Mouse (Mus musculus): ENCODE results near the gene Mrpl53. TPM values are rescaled to one million over a fixed set of nuclear protein-coding genes. Genes with fewer than 3 reads are reported as not detected.

Mrpl53 gene
- polyA plus RNA-seq, 2 experiments, result 101 to 124 TPM

GRCm38 (mm10) chr6:83145209-83145608, 36.4 kb downstream of the Mrpl53 start:
- no peak for ATAC-seq (ENCODE audit: low FRiP score, low read depth)
- no peak overlapping the region for H3K4me2 ChIP-seq (replicated peaks; ENCODE audit: low read depth, low read length, severe bottlenecking)
- H3K9ac ChIP-seq (ENCODE audit: low read depth, low read length, severe bottlenecking), result no peak overlapping the region
- H3K27me3 ChIP-seq (ENCODE audit: control insufficient read depth, insufficient read depth, low read length), result no peaks in the 10 kb centered on the region
- H3K4me1 ChIP-seq (ENCODE audit: control insufficient read depth, insufficient read depth, low read length), result peaks cover 15% of the 10 kb centered on the region
- 85% methylated on average over 2 of the region's 2 CpGs for WGBS
- TF ChIP-seq POLR2A (IDR thresholded peaks at IDR 0.05; ENCODE audit: borderline replicate concordance, extremely low read depth, insufficient read depth, insufficient read length), result no peak
- H3K27ac ChIP-seq (replicated peaks; ENCODE audit: low read depth, low read length), result no peak overlapping the region
- H3K4me3 ChIP-seq (replicated peaks; ENCODE audit: low read length), result no peak overlapping the region
- DNase-seq (ENCODE audit: low spot score), result no peak
- peaks cover 53% of the 10 kb centered on the region for H3K36me3 ChIP-seq (ENCODE audit: control insufficient read depth, insufficient read depth, low read length)
- H3K9me3 ChIP-seq (ENCODE audit: control insufficient read depth, low read length), result no peaks in the 10 kb centered on the region

- DNase-seq (ENCODE audit: low spot score) (no peak), ATAC-seq (ENCODE audit: low FRiP score, low read depth) (no peak)
- Histone ChIP-seq H3K36me3 (ENCODE audit: control insufficient read depth, insufficient read depth, low read length) (peaks cover 59% of the 10 kb centered on the region), H3K9me3 (ENCODE audit: control insufficient read depth, low read length) (no peaks in the 10 kb centered on the region), H3K9ac (ENCODE audit: low read depth, low read length, severe bottlenecking) (peak overlapping the region; percentile 25; the same call in 1 of the 2 replicates), H3K4me2 (replicated peaks; ENCODE audit: low read depth, low read length, severe bottlenecking) (no peak overlapping the region), H3K4me3 (replicated peaks; ENCODE audit: low read length) (no peak overlapping the region), H3K27ac (replicated peaks; ENCODE audit: low read depth, low read length) (no peak overlapping the region), H3K4me1 (ENCODE audit: control insufficient read depth, insufficient read depth, low read length) (peaks cover 15% of the 10 kb centered on the region), H3K27me3 (ENCODE audit: control insufficient read depth, insufficient read depth, low read length) (no peaks in the 10 kb centered on the region)
- no peak for TF ChIP-seq POLR2A (IDR thresholded peaks at IDR 0.05; ENCODE audit: borderline replicate concordance, extremely low read depth, insufficient read depth, insufficient read length)
- WGBS, result 54% methylated on average over 8 of the region's 9 CpGs
These were observed 37.0 kb downstream of the Mrpl53 start for GRCm38 (mm10) chr6:83145805-83146204.

GRCm38 (mm10) chr6:83147280-83147679, 38.4 kb downstream of the Mrpl53 start:
- H3K9ac ChIP-seq (ENCODE audit: low read depth, low read length, severe bottlenecking), result no peak overlapping the region
- no peak overlapping the region for H3K4me3 ChIP-seq (replicated peaks; ENCODE audit: low read length)
- DNase-seq (ENCODE audit: low spot score) (no peak), ATAC-seq (ENCODE audit: low FRiP score, low read depth) (no peak)
- H3K4me1 ChIP-seq (ENCODE audit: control insufficient read depth, insufficient read depth, low read length), result peaks cover 6% of the 10 kb centered on the region
- H3K4me2 ChIP-seq (replicated peaks; ENCODE audit: low read depth, low read length, severe bottlenecking), result no peak overlapping the region
- WGBS, result 52% methylated on average over 6 of the region's 7 CpGs
- TF ChIP-seq POLR2A (IDR thresholded peaks at IDR 0.05; ENCODE audit: borderline replicate concordance, extremely low read depth, insufficient read depth, insufficient read length), result no peak
- H3K27me3 ChIP-seq (ENCODE audit: control insufficient read depth, insufficient read depth, low read length), result no peaks in the 10 kb centered on the region
- H3K36me3 ChIP-seq (ENCODE audit: control insufficient read depth, insufficient read depth, low read length), result peaks cover 72% of the 10 kb centered on the region
- H3K27ac ChIP-seq (replicated peaks; ENCODE audit: low read depth, low read length), result no peak overlapping the region
- no peaks in the 10 kb centered on the region for H3K9me3 ChIP-seq (ENCODE audit: control insufficient read depth, low read length)

GRCm38 (mm10) chr6:83151721-83152120, 42.9 kb downstream of the Mrpl53 start:
- no peak overlapping the region for H3K27ac ChIP-seq (replicated peaks; ENCODE audit: low read depth, low read length)
- DNase-seq (ENCODE audit: low spot score), result no peak
- 52% methylated on average over 7 of the region's 8 CpGs for WGBS
- ATAC-seq (ENCODE audit: low FRiP score, low read depth), result no peak
- H3K9me3 ChIP-seq (ENCODE audit: control insufficient read depth, low read length), result no peaks in the 10 kb centered on the region
- no peak for TF ChIP-seq POLR2A (IDR thresholded peaks at IDR 0.05; ENCODE audit: borderline replicate concordance, extremely low read depth, insufficient read depth, insufficient read length)
- H3K4me3 ChIP-seq (replicated peaks; ENCODE audit: low read length), result no peak overlapping the region
- no peaks in the 10 kb centered on the region for H3K27me3 ChIP-seq (ENCODE audit: control insufficient read depth, insufficient read depth, low read length)
- no peak overlapping the region for H3K9ac ChIP-seq (ENCODE audit: low read depth, low read length, severe bottlenecking)
- H3K4me1 ChIP-seq (ENCODE audit: control insufficient read depth, insufficient read depth, low read length), result 0 out of 2 replicates have a peak, but pooled peaks cover 3% of the 10 kb centered on the region
- H3K4me2 ChIP-seq (replicated peaks; ENCODE audit: low read depth, low read length, severe bottlenecking), result no peak overlapping the region
- peaks cover 66% of the 10 kb centered on the region for H3K36me3 ChIP-seq (ENCODE audit: control insufficient read depth, insufficient read depth, low read length)

- Histone ChIP-seq H3K27ac (replicated peaks; ENCODE audit: low read depth, low read length) (no peak overlapping the region), H3K9me3 (ENCODE audit: control insufficient read depth, low read length) (no peaks in the 10 kb centered on the region), H3K9ac (ENCODE audit: low read depth, low read length, severe bottlenecking) (no peak overlapping the region), H3K36me3 (ENCODE audit: control insufficient read depth, insufficient read depth, low read length) (peaks cover 52% of the 10 kb centered on the region), H3K4me1 (ENCODE audit: control insufficient read depth, insufficient read depth, low read length) (0 out of 2 replicates have a peak, but pooled peaks cover 3% of the 10 kb centered on the region), H3K4me3 (replicated peaks; ENCODE audit: low read length) (no peak overlapping the region), H3K27me3 (ENCODE audit: control insufficient read depth, insufficient read depth, low read length) (no peaks in the 10 kb centered on the region), H3K4me2 (replicated peaks; ENCODE audit: low read depth, low read length, severe bottlenecking) (no peak overlapping the region)
- 86% methylated on average over 12 of the region's 12 CpGs for WGBS
- DNase-seq (ENCODE audit: low spot score), result no peak
- TF ChIP-seq POLR2A (IDR thresholded peaks at IDR 0.05; ENCODE audit: borderline replicate concordance, extremely low read depth, insufficient read depth, insufficient read length), result no peak
- ATAC-seq (ENCODE audit: low FRiP score, low read depth), result no peak
These were observed 44.2 kb downstream of the Mrpl53 start for GRCm38 (mm10) chr6:83153038-83153437.

- 72% methylated on average over 5 of the region's 5 CpGs for WGBS
- H3K4me3 ChIP-seq (replicated peaks; ENCODE audit: low read length), result no peak overlapping the region
- peaks cover 48% of the 10 kb centered on the region for H3K36me3 ChIP-seq (ENCODE audit: control insufficient read depth, insufficient read depth, low read length)
- H3K27me3 ChIP-seq (ENCODE audit: control insufficient read depth, insufficient read depth, low read length), result no peaks in the 10 kb centered on the region
- ATAC-seq (ENCODE audit: low FRiP score, low read depth) (no peak), DNase-seq (ENCODE audit: low spot score) (no peak)
- 0 out of 2 replicates have a peak, but pooled peaks cover 3% of the 10 kb centered on the region for H3K4me1 ChIP-seq (ENCODE audit: control insufficient read depth, insufficient read depth, low read length)
- H3K27ac ChIP-seq (replicated peaks; ENCODE audit: low read depth, low read length), result no peak overlapping the region
- TF ChIP-seq POLR2A (IDR thresholded peaks at IDR 0.05; ENCODE audit: borderline replicate concordance, extremely low read depth, insufficient read depth, insufficient read length), result no peak
- no peak overlapping the region for H3K4me2 ChIP-seq (replicated peaks; ENCODE audit: low read depth, low read length, severe bottlenecking)
- no peaks in the 10 kb centered on the region for H3K9me3 ChIP-seq (ENCODE audit: control insufficient read depth, low read length)
- no peak overlapping the region for H3K9ac ChIP-seq (ENCODE audit: low read depth, low read length, severe bottlenecking)
These were observed 44.6 kb downstream of the Mrpl53 start for GRCm38 (mm10) chr6:83153485-83153884.

All from limb, embryonic 14.5 days (tissue).